Mouse (Mus musculus) CD4-positive helper T cell, adult 2 months (primary cell): ENCODE measurements around the gene C1qtnf2.
A peak's percentile ranks its signal among the peaks of the same experiment; 100 is the strongest.

ENCODE experiments used
- DNase-seq: peaks from one replicate; pipeline ENCODE4 v3.0.0-alpha.2; 2012; ENCODE audit warnings: low read depth, missing footprints, low spot score

Gene C1qtnf2

DNA sequence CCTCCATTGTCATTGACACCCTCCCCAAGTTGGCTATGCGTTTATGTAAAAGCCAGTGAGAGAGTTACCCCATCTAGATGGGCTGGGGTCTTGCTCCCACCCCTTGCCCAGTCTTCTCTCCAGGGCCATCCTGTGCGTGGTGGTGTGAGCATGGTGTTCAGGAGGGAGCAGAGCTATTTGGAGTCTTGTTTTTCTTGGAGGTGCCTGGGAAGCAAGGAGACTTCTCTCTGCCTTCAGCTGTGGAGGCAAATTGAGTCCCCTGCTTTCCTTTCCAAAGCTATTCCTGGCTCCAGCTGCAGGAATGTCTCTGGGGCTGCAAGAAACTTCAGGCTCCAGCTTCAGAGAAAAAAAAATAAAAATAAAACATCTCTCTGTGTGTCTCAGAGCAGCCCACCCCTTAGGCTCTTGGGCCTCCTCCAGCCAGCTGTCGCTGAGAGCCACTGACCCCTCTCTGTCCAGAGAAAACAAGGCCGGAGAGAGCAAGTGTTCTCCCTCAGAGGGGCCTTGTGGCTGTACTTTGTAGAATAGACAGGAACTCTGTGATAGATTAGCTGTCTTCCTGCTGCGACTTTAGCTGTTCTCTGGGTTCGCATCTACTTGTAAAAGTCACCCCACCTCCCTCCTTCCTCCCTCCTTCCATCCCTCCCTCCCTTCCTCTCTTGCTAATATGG lies 9.2 kb downstream of the C1qtnf2 start:
- DNase-seq = no peak

DNA sequence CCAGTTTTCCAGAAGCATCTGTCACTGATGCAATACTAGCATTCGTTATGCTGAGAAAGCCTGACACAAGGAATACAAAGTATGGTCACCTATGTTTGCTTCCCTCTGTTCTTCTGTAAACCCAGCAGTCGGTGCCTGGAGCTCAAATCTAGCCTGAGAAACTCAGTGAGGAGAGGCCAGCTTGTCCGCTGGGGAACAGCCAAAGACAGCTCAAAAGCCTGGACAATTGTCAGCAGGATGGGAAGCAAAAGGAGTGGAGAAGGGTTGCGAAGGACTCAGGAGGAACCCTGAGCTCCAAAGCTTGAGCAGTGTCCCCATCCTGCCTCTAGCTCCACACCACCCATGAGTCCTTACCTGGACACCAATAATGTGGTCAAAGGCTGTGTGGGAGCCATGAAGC lies 10.0 kb downstream of the C1qtnf2 start:
- DNase-seq = no peak

DNA sequence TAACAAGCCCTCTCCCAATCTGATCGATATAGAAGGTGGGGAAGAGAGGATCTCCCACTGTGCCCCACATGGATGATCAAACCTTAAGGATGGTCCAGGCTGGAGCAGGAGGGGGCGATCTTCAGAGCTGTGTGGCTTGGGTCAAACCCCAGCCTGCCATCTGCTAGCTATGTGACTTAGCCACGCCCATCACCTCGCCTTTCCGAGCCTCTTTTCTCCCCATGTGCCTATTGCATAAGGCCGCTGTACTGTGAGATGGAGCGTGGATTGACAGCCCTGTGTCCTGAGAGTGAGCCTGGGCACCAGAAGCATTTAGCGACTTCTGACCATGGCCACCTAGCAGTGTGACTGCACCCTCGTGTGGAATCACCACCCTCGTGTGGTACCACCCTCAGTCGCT lies 10.6 kb downstream of the C1qtnf2 start:
- DNase-seq = no peak

DNA sequence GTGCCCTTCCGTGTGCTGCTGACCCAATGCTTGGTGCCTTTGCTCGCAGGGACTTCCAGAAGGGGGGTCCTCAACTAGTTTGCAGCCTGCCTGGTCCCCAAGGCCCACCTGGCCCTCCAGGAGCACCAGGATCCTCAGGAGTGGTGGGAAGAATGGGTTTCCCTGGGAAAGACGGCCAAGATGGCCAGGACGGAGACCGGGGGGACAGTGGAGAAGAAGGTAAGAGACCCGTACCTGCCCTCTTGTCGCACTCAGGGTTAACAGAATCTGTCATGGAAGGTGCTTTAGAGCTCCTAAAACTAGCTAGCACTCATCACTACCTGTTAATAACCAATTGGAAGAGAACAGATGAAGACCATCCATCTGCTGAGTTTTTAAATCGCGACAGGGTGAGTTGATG lies 11.8 kb downstream of the C1qtnf2 start:
- DNase-seq = no peak

DNA sequence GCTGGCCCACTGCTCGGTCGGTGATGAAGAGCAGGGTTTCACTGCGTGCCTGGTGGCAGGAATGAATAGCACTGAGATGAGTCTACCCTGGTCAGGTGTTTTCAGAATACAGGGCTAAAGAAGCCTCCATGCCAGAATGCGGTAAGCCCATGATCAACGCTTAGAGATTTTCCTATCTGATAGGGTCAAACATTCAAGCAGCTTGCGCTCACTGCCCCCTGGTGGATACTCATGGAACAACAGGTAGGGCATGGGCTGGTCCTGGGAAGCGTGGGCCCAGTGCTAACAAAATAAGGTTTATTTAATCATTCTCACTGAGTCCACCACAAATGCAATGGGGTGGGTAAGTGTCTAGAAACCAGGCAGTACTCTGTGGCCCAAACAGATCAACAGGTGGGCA lies 18.6 kb downstream of the C1qtnf2 start:
- DNase-seq = peak; percentile 68

DNA sequence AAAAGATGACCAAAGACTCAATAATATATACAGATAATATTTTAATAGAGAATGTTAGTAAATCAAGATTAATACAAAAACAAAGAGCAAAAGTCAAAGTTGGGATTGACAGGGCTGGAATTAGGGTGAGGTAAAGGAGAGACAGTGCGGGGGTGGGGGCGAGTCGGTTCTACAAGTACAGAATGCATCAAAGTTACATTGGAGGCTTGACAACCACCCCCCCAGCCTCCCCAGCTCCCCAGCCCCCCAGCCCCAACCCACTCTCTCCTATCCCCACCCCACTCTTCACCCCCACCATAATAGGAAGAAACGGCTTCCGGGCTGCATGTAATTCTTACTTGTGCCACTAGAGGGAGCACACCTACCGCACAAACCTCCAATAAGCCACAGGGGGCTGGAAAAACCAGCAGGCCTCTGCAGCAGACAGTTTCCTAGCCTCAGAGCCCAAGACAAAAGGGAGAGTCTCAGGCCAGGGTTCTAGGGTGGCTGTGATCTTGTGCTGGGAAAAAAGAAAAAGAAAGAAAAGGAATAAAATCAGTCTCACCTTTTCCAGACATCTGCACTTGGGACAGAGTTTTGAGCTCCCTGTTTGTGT lies 19.8 kb downstream of the C1qtnf2 start:
- peak; percentile 68 for DNase-seq

DNA sequence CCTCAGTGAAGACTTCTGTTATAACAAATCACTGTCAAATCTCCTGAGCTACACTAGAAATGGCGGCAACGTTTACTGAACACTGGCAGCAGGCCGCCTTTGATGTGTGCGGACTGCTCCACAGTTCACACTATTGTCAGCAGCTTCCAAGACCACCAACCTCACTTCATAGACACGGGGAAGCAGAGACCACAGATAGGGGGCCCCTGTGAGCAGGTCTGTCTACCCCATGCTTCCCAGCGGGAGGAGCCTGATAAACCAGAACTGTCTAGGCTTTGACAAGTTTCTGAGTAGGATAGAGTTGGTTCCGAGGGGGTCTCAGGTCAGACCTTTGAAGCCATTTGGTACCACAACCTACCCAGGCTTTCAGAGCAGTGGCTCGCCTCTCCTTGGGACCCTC lies 21.0 kb downstream of the C1qtnf2 start:
- DNase-seq = no peak

DNA sequence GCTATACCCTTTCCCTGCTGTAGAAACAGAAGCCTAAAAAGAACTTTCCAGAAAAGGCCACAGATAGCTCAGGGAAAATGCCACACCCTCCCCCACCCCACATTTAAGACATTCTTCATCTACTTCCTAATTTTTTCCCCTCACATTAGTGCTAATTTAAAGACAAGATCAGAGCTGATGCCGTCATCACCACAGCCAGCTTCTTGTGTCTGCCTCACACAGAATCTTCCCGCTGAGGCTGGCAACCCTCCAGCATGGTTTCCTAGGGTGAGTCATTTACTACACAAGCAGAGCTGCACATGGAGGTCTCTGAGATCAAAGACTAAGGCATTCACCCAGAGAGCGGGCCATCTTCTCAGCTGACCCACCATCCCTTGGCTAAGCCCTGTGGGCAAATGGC lies 21.5 kb downstream of the C1qtnf2 start:
- no peak for DNase-seq

DNA sequence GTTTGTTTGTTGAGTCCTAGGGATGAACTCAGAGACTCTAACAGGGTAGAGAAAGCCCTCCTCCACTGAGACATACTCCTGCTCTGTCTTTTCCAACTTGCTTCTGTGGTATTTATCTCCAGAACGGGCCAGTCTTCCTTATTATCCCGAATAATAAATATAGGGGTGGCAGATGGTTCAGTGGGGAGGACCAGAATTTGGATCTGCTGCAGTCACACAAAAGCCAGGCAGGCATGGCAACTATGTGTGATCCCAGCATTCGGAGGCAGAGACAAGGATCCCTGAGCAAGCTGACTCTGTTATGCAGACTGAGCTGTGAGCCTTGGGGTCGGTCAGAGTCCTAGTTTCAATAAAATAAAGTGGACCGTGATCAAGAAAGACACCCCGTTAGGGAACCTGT lies 27.2 kb downstream of the C1qtnf2 start:
- no peak for DNase-seq

DNA sequence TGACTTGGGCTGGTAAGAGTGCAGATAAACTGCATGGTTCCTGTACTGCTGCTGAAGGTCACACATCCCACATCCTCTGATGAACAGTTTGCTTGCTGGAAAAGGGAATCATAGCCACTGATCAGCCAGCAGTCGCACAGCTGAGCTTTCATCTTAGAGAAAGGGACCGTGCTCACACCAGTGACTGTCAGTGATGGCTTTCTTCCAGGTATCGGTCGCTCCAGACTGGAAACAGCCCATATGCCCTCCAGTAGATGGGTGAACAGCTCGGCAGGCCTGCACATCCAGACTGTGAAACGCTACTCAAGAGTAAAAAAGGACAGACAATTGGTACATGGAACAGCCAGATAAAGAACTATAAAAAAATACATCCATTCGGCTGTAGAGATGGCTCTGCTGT lies 31.1 kb downstream of the C1qtnf2 start:
- DNase-seq = no peak

DNA sequence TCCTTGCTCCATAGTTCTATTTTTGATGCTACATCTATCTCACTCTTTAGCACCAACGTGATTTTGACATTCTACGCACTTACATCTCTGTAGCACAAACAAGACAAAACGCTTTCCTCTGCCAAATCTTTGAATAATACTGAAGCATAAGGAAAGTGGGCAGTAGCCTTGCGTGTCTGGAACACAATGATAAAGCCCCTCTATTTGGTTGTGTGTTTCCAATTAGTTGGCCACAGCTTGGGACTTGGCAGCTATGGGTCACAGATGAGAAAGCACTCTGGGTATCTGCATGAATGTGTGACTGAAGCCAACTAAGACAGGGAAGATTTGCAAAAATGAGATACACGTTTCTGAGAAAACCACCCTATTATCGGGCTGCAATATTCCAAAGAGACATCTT lies 33.9 kb downstream of the C1qtnf2 start:
- DNase-seq = no peak

DNA sequence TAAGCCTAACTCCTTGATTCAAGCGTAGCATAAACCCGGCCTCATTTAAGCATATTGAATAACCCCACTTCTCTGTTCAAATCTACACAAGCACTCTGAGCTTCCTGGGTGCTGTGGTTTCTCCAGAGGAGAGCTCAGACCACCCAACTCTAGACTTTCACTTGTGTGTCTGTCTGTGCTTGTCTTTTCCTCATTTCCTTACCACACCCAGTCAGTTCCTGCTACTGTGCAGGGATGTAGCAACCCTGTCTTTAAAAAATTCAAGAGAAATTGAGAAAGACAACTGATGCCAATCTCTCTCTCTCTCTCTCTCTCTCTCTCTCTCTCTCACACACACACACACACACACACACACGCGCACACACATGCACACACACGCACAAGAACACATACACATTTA lies 35.8 kb downstream of the C1qtnf2 start:
- no peak for DNase-seq

DNA sequence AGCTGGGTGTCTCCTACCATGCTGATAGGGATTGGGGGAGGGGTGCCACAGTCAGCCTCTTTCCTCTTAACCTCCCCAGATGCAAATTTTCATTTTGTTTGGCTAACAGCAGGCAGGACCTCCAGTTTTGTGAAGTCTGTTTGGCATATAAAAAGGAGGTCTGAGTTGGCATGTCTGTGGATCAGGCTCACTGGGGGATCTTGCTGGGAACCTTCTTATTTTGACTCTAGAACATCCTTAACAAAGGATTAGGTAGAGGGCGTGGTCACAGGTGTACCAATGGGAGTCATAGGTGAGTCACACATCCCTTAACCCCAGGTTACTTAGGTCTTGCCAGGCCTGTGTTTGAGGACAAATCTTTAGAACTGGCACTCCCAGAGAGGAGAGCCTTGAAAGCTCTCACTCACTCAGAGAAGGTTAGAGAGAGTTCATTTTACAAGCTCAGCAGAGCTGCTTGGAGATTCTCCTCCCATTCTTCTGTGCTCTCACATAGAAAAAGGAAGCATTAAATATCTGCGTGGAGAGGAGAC lies 38.6 kb downstream of the C1qtnf2 start:
- no peak for DNase-seq

DNA sequence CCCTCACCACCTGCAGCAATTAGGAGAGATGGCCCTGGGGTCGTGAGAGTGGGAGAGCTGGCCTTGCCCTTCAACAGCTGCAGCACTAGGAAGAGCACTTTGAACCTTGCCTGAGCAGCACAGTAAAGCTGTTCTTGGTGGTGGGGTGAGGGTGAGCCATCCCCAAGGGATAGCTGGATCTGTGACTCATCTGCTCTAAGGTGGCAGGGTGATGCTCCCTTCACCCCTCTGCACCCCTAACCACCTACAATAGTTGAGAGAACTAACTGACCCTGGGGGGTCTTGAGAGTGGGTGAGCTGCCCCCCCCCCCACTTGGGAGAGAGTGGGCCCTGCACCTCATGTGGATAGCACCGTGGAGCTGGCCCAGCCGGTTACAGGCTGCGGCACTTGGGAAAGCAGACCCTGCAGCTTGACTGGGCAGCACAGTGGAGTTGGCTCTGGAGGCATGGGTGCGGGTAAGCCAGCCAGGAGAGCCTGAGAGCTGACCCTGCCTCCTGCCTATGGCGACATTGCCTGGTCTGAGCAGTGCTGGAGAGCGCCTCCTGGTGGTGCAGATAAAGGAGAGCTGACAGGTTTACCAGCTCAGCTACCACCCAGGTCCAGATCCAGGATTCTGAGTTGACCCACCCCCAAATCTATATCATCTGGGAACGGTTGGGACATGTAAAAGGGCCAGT lies 42.4 kb downstream of the C1qtnf2 start:
- peak; percentile 17 for DNase-seq

DNA sequence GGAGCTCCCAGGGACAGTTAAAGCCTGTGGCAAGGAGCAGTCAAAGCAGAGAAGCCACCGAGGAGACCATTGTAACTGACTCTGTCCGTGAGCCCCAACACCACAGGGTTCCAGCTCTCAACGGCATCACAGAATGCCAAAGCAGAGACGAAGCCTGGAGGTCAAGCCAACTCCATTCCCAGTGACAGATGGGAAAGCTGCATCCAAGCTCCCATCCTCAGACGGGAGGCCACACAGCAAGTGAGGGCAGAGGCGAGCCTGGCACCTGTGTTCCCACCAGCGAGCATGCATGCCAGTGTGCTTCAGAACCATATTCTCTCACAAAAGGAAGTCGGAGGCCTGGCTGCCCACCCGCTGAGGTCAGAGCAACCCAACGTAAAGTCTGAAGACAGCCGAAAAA lies 43.6 kb downstream of the C1qtnf2 start:
- no peak for DNase-seq

DNA sequence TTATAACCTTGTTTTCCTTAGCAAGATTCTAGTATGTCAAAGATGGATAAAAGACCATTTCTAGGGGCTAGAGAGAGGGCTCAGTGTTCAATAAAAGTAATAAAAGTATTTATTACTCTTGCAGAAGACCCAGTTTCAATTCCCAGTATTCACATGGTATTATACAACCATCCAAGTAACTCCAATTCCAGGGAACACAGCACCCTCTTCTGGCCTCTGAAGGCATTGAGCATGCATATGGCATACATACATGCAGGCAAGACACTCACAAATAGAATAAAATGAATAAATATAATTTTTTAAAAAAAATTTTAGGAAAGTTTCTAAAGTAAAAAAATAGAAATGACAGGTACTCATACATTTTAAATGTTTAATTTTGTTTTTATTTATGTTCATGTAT lies 44.0 kb downstream of the C1qtnf2 start:
- no peak for DNase-seq

DNA sequence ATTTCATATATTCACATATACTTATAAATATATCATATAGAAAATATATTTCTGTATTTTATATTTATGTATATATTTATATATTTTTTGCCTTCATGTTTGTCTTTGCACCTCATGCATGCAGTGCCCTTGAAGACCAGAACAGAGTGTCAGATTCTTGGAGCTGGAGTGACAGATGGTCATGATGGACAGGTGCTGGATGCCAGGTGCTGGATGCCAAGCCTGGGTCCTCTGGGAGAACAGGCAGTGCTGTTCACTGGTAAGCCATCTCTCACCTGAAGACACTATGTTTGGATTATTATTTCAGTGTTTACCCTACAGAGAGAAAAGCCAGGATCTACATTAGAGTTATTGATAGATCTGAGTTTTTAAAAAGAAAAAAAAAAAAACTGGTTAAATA lies 44.7 kb downstream of the C1qtnf2 start:
- DNase-seq = no peak

DNA sequence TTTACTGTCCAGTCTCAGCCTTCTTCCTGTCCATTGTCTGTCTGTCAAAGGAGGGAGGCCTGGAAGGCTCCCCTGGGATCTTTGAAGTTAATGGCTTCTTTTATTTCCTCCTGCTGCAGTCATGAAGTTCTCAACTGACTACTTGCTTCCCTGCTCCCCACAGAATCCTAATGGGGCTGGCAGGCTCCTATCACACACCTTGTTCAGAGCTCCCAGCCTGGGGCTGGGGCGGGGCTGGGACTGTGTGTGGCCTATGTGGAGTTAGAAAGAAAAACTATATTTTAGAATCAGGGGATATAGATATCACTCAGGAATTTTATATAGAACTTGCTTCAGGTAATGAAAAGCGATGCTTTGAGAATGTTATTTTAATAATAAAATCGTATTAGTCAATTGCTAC lies 46.4 kb downstream of the C1qtnf2 start:
- DNase-seq = no peak

DNA sequence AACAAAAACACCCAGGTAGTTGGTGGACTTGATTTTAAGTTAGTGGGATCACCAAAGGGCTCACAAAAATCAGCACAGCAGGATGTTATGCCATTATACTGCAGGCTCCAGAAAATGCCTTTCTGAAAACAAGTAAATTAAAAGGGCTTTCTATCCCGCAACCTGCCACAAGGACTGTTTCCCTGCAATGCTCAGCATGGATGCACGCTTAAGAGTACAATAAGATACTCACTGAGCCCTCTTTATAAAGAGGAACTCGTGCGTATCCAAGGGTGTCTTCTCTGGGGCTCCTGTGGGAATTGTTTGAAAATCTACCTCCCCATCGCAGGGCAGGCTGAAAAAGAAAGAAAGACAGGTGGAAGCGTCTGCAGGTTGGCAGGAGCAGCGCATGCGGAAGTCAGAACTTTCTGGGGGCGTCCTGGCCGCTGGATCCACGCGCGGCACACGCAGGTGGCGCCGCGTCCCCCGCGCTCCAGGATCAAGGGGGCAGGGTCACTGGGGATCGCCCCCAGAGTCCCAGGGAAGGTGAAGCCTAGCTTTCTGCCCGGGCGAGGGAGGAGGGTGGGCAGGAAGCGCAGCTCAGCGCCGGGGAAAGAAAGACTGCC lies 54.1 kb downstream of the C1qtnf2 start:
- peak; percentile 41 for DNase-seq

DNA sequence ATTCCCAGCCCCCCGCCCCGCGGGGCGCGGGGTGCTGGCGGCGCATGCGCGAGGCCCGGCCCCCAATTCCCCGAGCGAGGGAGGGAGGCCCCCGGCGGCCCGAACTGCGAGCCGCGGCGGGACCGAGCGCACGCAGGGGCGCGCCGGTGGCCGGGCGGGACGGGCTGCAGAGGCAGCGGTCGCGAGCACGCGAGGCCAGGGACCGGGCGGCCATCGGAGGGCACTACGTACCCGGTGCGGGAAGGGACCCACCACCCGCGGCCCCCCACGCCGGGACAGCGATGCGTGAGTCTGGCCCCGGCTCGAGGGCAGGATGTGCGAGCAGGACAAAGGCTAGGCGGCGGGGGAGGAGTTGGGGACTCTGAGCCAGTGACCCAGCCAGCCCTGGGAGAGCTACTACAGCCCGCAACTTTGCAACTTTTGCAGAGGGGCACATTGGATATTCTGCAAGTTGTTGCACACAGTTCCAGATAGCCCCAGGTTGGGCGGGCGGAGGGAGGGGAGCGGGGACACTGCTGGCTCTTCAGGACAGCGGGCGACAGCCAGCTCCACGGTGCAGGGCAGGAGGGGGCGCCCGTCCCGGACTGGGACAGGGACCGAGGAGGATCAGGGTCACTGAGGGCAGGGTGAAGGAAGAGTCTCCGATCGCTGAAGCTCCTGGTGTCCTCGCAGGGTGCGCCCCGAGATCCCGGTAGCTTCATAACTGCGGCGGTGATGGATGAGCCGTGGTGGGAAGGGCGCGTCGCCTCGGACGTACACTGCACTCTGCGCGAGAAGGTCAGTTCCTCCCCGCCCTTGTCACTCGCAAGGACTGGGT lies 54.8 kb downstream of the C1qtnf2 start, which contains the start of gene Ccnjl:
Gene Ccnjl (plus strand): TSS at position 102 of the 817 bp plus-strand sequence.
- DNase-seq = peak; percentile 11

DNA sequence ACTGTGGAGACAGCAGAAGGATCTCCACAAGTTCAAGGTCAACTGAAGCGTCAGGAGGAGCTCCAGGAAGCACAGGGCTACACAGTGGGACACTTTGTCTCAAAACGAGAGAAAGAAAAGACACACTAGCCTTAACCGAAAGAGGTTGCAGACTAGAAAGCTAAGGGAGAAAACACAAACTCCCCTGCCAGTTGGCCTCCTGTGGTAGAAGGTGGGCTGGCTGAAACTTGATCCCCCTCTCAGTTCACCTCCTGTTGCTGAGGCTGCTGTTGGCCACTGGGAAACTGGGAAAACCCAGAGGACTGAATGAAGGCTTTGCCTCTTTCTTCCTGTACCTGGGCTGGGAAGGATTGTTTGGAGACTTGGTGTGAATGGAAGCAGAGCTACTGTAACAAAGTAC lies 56.0 kb downstream of the C1qtnf2 start:
- DNase-seq = no peak

DNA sequence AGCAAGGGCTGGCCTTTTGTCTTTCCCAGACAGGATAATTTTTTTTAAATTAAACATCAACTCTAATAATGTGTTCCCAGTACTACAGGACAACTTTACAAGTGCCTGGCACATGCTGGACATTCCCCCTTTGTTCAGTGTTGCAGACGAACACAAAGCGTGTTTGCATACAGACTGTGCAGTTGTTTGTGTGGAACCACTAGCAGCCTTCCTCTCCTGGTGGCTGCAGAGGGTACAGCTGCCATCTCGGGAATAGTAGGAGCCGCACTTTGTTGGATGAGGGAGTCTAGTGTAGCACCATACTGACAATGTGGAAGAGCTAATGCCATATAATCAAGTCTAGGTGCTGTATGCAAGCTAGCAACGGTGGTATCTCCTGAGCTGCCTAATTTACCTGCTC lies 57.5 kb downstream of the C1qtnf2 start:
- DNase-seq = no peak
